Mouse (Mus musculus) megakaryocyte, embryonic 14.5 days (primary cell): Measurements from ENCODE around the gene Hoxc5. TPM values are rescaled to one million over a fixed set of nuclear protein-coding genes. Genes with fewer than 3 reads are reported as not detected.
A peak's percentile ranks its signal among the peaks of the same experiment; 100 is the strongest.

Experiments
- H3K27me3 ChIP-seq: replicated peaks from 2 replicates; pipeline ENCODE3; 2012; ENCODE audit warnings: inconsistent platforms
- H3K36me3 ChIP-seq: replicated peaks from 2 replicates; pipeline ENCODE3; 2012; ENCODE audit warnings: low read length, inconsistent platforms, mixed read lengths
- H3K4me1 ChIP-seq: 2 replicates; pipeline ENCODE4 v1.6.1; 2012; ENCODE audit warnings: inconsistent platforms
- H3K4me3 ChIP-seq: replicated peaks from 2 replicates; pipeline ENCODE3; 2012; ENCODE audit warnings: moderate library complexity, mild to moderate bottlenecking, inconsistent platforms
- H3K9me3 ChIP-seq: 2 replicates; pipeline ENCODE4 v1.6.1; 2012; ENCODE audit warnings: inconsistent platforms
- FLI1 ChIP-seq: IDR thresholded peaks from 2 replicates; pipeline ENCODE4 v1.6.1; 2012; ENCODE audit warnings: low read length, inconsistent platforms, mixed read lengths
- GATA1 ChIP-seq: IDR thresholded peaks from 3 replicates; pipeline ENCODE4 v1.6.1; 2012; ENCODE audit warnings: mixed read lengths, low read length, inconsistent platforms, borderline replicate concordance
- polyA plus RNA-seq: library from polyadenylated mRNA; stranded (reverse); fragments of >175 nt; gene quantifications from 2 replicates; pipeline ENCODE4 v1.2.3, GENCODE M21; 2012; ENCODE audit warnings: low replicate concordance; ENCODE audit not compliant: insufficient read depth

Hoxc5 gene
- not detected in 2 replicates for polyA plus RNA-seq

DNA sequence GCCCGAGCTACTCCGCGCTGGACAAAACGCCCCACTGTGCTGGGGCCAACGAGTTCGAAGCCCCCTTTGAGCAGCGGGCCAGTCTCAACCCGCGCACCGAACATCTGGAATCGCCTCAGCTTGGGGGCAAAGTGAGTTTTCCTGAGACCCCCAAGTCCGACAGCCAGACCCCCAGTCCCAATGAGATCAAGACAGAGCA lies at the start of gene Hoxc5:
TSS of gene Hoxc5 (plus strand) at position 132 of the 199 bp plus-strand sequence.
- Histone ChIP-seq H3K27me3 (peaks cover 97% of the 10 kb centered on the region), H3K36me3 (no peaks in the 10 kb centered on the region), H3K9me3 (no peaks in the 10 kb centered on the region; the same call in 1 of the 2 replicates), H3K4me3 (peak within 1 kb of the TSS; percentile 85), H3K4me1 (peaks cover 50% of the 10 kb centered on the region)
- no peak for TF ChIP-seq FLI1
- TF ChIP-seq GATA1 = no peak

DNA sequence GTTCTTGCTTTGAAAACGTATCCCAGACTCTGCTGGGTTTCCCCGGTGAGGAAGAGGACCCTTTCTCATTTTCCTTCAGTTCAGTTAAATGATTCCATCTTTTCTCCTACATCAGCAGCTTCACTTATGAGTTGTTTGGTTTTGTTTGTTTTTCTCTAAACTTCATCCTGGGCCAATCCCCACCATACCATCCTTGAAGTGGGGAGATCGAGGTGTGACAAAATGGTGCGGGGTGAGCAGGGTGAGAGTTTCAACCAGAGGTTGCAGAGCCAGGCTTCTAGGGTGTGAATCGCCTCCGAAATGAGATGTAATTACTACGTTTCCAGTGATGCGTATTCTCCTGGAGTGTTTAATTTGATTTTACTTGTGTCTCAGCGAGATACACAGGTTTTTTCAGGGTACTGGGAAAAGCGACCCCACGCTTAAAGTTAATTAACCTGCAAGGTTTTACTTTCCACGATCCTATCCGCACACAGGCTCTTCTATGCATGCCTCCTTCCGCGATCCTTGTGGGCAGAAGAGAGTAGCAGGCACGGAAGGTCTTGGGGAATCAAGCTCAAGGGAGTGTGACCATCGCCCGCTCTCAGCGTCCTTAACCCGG lies 49.2 kb upstream of the Hoxc5 start:
- Histone ChIP-seq H3K27me3 (peaks cover 98% of the 10 kb centered on the region), H3K9me3 (peaks cover 3% of the 10 kb centered on the region), H3K36me3 (no peaks in the 10 kb centered on the region), H3K4me3 (no peak overlapping the region), H3K4me1 (peaks cover 11% of the 10 kb centered on the region; the same call in 1 of the 2 replicates)
- TF ChIP-seq GATA1 (no peak), FLI1 (no peak)

DNA sequence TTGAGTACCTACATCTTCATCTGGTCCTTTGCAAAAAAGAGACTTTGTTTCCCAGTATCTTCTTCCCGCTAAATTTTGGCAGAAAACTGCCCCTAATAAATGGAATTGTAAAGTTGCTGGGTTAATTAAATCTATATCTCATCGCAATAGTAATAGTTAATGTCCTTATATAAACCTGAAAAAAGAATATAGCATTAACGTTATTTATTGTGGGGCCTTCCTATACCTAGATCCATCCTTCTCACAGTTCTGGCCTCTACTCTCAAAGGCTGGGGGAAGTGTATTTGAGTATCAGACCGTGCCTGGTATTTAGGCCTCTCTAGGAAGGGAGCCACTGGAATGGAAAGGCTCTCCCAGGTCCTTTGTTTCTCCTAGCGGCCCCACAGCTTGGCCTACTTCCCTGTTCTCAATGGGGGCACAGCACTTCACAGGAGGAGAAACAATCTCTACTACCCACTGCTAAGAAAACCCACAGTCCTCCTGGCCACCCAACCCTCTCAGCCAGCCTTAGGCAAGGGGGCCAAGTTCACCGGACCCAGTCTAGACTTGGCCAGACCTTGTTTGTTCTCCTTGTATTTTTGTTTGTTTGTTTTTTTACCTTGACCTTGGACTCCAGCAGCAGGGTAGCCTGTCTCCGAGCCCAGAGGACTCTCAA lies 48.5 kb upstream of the Hoxc5 start:
- no peak overlapping the region for H3K4me3 ChIP-seq
- no peaks in the 10 kb centered on the region for H3K36me3 ChIP-seq
- peaks cover 98% of the 10 kb centered on the region for H3K27me3 ChIP-seq
- TF ChIP-seq GATA1 (no peak), FLI1 (no peak)
- H3K4me1 ChIP-seq = peaks cover 11% of the 10 kb centered on the region; the same call in 1 of the 2 replicates
- peaks cover 3% of the 10 kb centered on the region; the same call in 1 of the 2 replicates for H3K9me3 ChIP-seq

DNA sequence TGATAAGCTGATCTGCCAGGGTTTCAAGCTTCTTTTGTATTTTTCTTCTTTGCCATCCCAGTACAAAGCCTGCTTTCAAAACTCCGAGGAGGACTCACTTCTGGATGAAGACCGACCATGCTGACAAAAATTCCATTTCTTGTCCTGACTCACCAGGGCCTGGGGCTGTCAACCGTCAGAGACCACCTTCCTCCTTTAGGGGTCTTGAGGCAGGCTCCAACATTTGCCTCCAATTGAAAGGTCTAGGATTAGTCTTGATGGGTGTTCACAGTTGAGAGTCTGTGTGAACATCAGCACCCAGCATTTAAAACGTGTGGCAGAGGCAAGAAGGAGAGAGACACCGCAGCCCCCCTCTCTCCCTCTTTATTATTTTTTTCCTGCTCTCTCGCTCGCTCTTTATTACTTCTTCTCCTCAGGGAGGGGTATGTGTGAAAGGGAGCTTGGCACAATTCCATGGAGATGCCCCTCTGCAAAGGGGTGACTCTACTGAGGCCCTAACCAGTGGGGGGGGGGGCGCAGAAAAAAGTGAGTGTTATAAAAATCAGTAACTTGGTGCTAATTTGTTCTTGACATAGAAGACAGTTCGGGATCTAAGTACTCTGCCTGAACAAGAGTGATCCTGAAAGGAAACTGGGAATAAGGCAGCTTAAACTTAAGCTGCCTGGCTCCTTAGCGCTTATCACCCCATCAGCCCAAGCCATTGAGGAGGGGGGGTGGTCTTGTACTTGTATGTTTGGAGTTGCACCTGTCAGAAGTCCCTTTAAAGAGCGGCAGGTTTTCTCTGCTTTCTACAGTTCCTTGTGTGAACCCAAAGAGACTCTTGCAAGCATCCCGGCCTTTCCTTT lies 47.7 kb upstream of the Hoxc5 start:
- Histone ChIP-seq H3K4me1 (peaks cover 11% of the 10 kb centered on the region; the same call in 1 of the 2 replicates), H3K36me3 (no peaks in the 10 kb centered on the region), H3K4me3 (no peak overlapping the region), H3K9me3 (peaks cover 3% of the 10 kb centered on the region; the same call in 1 of the 2 replicates), H3K27me3 (peaks cover 96% of the 10 kb centered on the region)
- TF ChIP-seq GATA1 (no peak), FLI1 (no peak)

DNA sequence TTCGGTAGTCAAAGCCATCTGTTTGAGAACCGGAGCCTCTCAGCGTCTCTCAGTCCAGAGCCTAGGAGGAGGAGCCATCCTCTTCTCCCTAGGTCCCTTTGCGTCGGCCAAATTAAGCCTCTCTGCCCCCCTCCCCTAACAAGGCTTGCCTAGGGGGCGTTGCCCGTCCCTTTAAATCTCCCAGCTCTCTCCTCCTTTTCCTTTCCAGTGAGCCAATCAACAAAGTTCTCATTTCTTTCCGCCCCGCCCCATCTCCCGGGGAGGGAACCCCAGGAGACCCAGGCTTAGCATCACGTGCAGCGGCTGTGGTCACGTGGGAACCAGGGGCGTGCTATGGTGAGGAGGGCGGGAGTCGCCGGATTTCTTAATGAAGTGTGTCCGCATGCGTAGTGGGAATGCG lies 46.6 kb upstream of the Hoxc5 start:
- H3K4me3 ChIP-seq = peak overlapping the region; percentile 33
- H3K9me3 ChIP-seq = peaks cover 3% of the 10 kb centered on the region; the same call in 1 of the 2 replicates
- peaks cover 95% of the 10 kb centered on the region for H3K27me3 ChIP-seq
- no peak for TF ChIP-seq GATA1
- TF ChIP-seq FLI1 = no peak
- no peaks in the 10 kb centered on the region for H3K36me3 ChIP-seq
- H3K4me1 ChIP-seq = peaks cover 11% of the 10 kb centered on the region; the same call in 1 of the 2 replicates

DNA sequence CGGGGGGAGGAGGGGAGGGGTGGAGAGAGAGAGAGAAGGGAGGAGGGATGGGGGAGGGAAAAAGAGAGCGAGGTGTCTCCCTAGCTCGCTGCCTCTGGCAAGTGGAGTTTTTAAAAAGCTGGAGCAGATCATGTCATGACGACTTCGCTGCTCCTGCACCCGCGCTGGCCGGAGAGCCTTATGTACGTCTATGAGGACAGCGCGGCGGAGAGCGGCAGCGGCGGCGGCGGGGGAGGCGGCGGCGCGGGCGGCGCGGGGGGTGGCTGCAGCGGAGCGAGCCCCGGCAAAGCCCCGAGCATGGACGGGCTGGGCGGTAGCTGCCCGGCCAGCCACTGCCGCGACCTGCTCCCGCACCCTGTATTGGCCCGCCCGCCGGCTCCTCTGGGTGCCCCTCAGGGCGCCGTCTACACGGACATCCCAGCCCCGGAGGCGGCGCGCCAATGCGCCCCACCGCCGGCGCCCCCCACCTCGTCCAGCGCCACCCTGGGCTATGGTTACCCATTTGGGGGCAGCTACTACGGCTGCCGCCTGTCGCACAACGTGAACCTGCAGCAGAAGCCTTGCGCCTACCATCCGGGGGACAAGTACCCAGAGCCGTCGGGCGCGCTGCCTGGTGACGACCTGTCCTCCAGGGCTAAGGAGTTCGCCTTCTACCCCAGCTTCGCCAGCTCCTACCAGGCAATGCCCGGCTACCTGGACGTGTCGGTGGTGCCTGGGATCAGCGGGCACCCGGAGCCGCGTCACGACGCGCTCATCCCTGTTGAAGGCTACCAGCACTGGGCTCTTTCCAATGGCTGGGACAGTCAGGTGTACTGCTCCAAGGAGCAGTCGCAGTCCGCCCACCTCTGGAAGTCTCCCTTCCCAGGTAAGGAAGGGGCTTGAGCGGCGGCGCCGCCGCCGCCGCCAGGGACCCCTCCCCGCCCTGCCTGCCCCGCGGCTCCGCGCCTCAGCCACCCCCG lies 45.9 kb upstream of the Hoxc5 start, which contains the start of gene Hoxc13:
TSS of gene Hoxc13 (plus strand) at position 51 of the 959 bp plus-strand sequence.
- TF ChIP-seq GATA1 = no peak
- TF ChIP-seq FLI1 = no peak
- no peaks in the 10 kb centered on the region for H3K36me3 ChIP-seq
- H3K9me3 ChIP-seq = peaks cover 3% of the 10 kb centered on the region; the same call in 1 of the 2 replicates
- peak within 1 kb of the TSS; percentile 33 for H3K4me3 ChIP-seq
- peaks cover 11% of the 10 kb centered on the region; the same call in 1 of the 2 replicates for H3K4me1 ChIP-seq
- peaks cover 95% of the 10 kb centered on the region for H3K27me3 ChIP-seq

DNA sequence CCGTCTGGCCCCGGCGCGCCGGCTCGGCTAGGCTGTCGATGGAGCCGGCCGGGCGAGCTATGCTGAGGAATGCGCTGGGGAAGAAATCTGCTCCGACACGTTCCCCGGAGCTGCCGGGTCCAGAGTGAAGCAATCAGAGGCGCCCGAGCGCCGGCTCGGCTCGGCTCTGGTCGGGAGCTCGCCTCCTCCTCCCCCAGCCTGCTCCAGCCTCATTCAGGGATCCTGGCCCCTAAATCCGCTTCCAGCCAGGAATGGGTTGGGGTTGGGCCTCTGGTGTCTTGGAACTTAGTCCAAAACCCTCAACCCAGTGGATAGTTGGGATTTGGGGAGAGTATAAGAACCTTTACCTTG lies 45.3 kb upstream of the Hoxc5 start:
- TF ChIP-seq FLI1 = no peak
- no peak for TF ChIP-seq GATA1
- Histone ChIP-seq H3K36me3 (no peaks in the 10 kb centered on the region), H3K27me3 (peaks cover 95% of the 10 kb centered on the region), H3K4me3 (no peak overlapping the region), H3K9me3 (peaks cover 3% of the 10 kb centered on the region; the same call in 1 of the 2 replicates), H3K4me1 (peaks cover 11% of the 10 kb centered on the region; the same call in 1 of the 2 replicates)

DNA sequence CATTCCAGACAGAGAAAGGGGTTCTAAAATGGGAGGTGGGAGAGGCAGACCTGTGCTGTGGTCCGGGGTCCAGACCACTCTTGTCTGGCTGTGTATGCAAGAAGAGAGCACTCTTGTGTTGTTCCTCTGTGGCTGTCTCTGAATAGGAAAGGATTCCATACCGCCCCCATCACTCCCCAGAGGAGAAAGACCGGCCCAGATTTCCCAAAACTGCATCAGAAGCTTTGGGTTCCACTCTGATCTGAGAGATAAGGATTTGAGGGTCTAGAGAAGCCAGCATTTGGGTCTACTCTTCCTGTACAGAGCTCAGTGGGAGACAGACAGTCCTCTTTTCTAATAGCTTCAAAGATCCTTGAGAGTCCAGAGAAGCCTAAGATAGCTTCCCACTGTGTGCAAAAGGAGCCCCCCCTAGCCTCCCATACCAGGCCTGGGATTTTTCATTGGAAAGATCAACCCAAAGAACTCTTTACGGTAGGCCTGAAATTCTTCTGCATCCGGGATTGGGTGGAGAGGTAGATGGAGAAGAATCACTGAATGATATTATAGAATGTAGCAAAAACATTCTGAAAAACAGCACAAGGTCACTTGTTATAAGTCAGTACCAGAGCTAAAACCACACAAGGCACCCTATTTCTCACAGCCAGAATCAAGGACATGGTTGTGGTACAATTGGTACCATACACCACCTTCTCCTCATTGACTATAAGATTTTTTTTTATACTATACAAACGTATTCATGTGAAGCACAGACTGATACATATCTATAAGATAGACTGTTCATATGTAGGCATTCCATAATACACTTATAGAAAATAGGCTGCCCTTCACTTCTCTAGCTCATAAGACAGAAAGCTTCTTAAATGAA lies 44.4 kb upstream of the Hoxc5 start:
- Histone ChIP-seq H3K9me3 (peaks cover 3% of the 10 kb centered on the region; the same call in 1 of the 2 replicates), H3K36me3 (no peaks in the 10 kb centered on the region), H3K4me1 (peaks cover 11% of the 10 kb centered on the region; the same call in 1 of the 2 replicates), H3K27me3 (peaks cover 95% of the 10 kb centered on the region), H3K4me3 (no peak overlapping the region)
- TF ChIP-seq FLI1 (no peak), GATA1 (no peak)
